Mouse (Mus musculus) WW6 (cell line): ENCODE results near the gene Edf1.

Experiments
- DNase-seq: peaks from one replicate; pipeline ENCODE4 v3.0.0-alpha.2; 2013; ENCODE audit warnings: low read depth, low spot score

The Edf1 gene

DNA sequence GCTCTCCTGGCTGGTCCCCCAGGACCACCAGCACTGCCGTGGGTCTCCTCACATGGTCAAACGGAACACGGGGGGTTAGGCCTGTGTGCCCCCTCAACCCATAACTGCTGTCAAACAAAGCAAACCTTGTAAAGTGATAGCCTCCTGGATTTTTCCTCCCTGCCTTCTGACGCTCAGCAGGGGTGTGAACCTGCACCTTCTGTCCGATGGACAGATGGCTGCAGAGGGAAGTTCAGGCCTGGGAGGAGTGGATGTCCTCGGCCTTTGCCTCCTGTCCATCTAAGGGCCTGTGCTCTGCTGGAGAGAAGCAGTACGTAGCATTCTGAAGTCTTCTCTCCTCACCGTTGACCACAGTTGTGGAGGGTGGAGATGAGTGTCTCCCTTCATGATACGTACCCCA is 4.3 kb downstream of the Edf1 start:
- DNase-seq, result no peak

DNA sequence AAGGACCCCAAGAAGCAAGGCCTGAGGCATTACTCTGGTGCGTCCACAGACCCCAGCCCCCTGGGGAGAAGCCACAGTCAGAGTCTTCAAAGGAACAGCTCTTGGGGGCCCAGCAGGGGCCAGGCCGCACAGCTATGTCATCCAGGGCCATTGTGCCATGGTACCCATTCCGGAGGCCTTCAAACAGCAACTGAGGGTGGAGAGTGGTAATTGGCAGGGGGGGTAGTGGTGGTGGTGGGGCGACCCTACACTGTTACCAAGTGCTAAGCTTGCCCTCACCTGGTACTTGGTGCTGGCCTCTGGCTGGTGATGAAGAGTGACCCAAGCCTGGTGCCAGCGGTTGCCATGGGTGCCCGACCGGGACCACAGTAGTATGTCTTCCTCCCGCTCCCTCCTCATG is 8.1 kb downstream of the Edf1 start:
- DNase-seq, result no peak

DNA sequence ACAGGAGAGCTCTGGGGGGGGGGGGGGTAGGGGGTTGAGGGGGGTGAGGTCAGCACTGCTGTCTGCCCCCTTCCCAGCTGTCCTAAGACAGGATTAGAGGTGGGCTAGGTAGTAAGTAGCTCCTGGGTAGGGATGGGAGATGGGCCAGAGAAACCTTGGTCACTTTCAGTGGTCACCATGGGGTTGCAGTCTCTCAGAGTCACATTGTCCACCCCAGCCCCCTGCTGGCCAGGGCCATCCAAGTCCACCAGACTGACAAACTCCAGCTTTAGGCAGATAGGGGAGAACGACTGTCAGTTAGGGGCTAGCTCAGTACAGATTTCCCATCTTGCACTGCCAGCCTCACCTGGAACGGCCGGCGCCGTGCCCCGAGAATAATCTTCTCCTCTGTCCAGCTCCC is 8.9 kb downstream of the Edf1 start:
- no peak for DNase-seq

GRCm38 (mm10) chr2:25568473-25569019 is 10.9 kb downstream of the Edf1 start:
- DNase-seq, result no peak

- DNase-seq, result no peak
Observed at GRCm38 (mm10) chr2:25569323-25569722, 11.7 kb downstream of the Edf1 start.

DNA sequence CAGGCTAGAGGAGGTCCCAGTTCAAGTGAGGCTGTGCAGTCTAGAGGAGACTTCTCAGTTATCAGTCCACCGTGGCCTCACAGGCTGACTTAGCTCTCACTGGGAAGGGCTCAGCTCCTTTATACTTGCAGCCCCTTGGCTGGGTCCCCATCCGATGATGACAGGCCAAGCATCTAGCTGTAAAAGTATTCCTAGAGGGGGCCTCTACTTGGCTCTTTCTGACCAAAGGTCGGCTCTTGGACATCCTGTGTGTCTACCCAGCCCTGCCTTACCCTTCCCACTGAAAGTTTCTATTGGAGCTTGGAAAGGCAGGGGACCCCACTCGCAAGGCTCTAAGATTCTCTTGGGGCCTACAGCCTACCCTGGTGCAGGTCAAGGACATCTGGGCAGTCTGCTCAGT is 13.6 kb downstream of the Edf1 start:
- no peak for DNase-seq

- DNase-seq, result no peak
Observed at GRCm38 (mm10) chr2:25573068-25573467, 15.4 kb downstream of the Edf1 start.

GRCm38 (mm10) chr2:25574136-25574535 is 16.5 kb downstream of the Edf1 start:
- DNase-seq, result no peak

GRCm38 (mm10) chr2:25574579-25575431 is 17.2 kb downstream of the Edf1 start, which contains the start of the genes Mamdc4 and Phpt1:
Mamdc4 (minus strand) TSS chr2:25574845.
Phpt1 (minus strand) TSS chr2:25575224.
- peak; percentile 95 for DNase-seq

- DNase-seq, result no peak
Observed at GRCm38 (mm10) chr2:25575432-25576027, 17.9 kb downstream of the Edf1 start.

DNA sequence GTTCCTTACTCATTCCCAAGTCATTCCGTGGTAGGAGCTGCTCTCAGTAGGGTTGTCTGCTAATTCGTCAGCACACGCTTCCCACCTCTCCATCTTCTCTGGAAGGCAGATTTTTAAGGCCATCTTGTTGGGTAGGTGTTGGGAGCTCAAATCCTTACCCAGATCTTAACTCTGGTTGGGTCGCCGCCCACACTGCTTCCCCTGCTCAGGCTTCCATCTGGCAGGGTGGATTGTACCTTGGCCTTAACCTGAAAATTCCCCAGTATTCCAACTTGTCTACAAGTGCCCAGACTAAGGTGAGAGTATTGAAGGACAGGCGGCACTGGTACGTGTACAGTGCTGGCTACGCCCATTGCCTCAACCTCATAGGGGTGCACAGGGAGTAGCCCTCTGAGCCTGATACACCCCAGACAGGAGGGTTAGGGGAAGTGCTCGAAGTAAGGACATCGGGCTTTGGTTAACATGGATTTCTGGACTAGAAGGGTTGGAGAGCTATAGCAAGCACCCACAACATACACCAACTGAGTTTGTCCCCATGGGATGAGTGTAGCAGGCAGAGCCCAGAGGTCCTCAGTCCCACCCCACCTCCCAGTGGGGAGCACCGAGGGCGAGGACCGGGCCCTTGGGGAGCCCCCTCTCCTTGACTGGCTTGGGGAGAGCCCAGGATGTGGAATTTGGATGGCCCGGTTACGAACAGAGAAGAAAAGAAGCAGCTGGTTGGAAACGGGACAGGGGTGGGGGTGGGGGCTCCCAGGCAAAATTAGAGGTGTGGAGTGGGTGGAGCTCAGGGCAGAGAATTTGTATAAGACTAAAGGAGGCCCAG is 18.6 kb downstream of the Edf1 start:
- DNase-seq, result no peak

- DNase-seq, result no peak
Observed at GRCm38 (mm10) chr2:25576965-25577891, 19.6 kb downstream of the Edf1 start.

DNA sequence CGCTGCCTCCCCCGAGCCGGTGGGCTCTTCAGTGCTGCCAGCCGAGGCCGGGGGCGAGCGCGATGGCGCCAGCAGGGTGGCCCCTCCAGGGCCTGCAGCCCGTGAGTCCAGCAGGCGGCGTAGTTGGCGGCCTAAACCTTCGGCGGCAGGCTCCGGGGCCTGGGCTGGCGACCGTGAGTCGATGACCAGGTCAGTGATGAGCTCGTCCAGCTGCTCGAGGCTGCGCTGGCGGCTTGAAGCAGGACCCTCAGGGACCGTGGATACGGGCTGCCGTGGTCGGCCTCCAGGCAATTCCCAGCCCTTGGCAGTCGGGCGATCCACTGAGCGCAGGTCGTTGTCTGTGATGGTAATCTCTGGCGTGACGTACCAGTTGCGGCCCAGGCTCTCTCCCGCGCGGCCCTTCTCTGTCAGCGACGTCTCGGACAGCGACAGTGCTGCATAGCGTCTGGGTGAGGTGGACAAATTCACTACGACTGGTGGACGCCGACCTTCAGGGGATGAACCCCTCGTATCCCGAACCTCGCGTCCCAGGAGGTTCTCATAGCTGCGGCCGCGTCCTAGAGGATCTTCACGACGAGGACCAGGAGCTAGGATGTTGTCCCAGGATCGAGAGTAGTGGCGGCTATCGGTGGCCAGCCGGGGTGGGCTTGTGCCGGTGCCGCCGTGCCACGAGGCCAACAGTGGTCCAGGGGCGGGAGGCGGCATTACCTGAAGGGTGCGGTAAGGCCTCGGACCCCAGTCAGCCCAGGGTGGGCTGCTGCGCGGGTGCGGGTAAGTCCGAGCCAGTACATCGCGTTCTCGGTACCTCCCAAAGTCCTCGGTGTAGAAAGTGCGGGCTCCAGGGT is 20.5 kb downstream of the Edf1 start:
- no peak for DNase-seq

DNA sequence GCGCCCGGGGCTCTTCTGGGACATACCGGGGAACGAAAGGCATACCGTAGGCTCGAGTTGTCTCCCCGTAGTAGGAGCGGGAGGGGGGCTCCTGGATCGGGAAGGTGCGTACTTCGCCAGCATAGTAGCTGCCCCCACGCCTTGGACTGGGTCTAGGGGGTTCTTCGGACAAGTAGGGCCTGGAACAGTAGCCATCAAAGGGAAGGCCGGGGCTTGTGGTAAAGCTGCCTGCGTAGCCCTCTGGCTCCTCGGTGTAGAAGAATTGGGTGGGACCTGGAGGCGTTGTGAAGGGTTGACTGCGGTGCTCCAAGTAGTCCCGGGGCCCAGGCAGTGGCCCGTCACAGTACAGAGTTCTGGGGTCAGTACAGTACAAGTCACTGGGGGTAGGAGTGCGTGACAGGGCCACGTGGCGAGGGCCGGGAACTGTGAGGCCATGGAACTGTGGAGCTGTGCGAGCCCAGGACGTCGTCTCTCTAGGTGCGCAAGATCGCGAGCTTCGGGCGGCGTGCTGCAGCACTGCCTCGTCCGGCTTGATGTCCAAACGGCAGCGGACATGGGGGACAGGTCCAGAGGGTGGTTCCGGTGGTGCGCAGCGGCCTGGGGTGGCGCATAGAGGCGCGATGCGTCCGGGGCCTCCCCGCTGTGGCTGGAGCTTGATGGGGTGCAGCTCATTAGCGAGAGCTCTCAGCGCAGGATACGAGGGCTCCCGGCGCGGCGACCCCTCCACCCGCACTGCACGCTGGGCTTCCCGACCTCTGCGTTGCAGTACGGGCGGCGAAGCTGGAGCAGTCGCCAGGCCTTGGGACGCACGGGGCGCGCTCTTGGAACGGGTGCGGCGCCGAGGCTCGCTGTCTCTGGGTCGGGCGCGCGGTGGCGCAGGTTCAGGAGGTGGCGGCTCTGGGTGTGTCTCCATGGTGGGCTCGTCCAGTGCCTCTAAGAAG is 21.4 kb downstream of the Edf1 start:
- DNase-seq, result no peak

DNA sequence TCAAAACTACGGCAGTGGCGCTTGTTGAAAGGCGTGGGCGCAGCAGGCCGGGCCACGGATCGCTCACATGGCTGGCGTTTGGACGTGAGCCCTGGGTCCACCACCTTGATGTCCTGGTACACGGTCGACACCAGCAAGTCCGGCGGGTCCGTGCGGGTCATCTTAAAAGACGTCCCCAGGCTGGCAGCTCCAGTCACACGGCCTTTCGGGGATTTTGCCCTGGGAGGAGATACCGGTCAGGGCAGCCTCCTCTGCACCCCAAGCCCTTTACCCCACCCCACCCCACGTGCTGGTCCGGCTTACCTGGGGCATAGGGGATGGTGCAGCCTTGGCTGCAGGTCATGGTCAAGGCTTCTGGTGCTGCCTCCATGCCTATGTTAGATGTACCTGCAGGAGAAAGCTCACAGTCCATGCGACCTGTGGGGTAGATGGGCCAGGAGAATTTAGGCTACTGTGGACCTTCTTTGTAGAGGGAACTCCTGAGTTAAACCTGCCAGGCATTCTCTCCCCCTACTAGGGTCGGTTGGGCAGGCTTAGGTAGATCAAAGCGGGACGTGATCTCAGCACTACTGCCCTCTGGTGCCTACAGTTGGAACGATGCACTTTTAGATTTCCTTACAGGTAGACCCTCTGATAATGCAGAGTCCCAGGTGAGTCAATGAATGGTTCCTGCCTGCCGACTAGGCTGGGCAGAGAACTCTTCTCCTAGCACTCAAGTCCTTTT is 22.3 kb downstream of the Edf1 start:
- no peak for DNase-seq

DNA sequence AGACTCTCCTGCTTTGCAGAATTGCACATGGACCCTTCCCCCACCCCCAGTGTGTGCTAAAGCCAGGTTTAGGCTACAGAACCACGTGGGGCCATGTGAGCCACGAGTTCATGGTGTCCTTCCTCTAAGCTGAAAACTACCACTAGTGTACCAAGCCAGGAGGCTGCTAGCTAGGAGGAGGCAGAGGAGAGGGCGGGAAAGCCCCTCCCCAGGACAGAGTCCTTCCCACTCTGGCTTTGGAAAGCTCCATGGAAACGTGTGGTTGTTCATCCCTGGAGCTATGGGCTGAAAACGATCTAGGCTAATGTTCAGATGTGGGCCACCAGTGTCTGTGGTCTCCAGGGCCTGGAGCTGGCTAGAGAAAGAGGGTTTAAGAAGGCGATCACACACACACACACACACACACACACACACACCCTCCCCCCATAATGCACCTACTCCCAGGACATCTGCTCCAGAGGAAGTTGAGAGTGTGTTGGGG is 23.0 kb downstream of the Edf1 start:
- no peak for DNase-seq

- DNase-seq, result no peak
Observed at GRCm38 (mm10) chr2:25581294-25581864, 23.7 kb downstream of the Edf1 start, which contains the start of gene Ajm1. Ajm1 (minus strand) TSS chr2:25581757.

GRCm38 (mm10) chr2:25581901-25582301 is 24.3 kb downstream of the Edf1 start:
- DNase-seq, result no peak
